Mouse (Mus musculus): ENCODE results near the gene Gm49450.
"Not testable (repeated sequence)": the region's sequence is repeated elsewhere in the genome, so short reads cannot be mapped to it uniquely, and the experiment has no call there.

Gm49450 gene

DNA sequence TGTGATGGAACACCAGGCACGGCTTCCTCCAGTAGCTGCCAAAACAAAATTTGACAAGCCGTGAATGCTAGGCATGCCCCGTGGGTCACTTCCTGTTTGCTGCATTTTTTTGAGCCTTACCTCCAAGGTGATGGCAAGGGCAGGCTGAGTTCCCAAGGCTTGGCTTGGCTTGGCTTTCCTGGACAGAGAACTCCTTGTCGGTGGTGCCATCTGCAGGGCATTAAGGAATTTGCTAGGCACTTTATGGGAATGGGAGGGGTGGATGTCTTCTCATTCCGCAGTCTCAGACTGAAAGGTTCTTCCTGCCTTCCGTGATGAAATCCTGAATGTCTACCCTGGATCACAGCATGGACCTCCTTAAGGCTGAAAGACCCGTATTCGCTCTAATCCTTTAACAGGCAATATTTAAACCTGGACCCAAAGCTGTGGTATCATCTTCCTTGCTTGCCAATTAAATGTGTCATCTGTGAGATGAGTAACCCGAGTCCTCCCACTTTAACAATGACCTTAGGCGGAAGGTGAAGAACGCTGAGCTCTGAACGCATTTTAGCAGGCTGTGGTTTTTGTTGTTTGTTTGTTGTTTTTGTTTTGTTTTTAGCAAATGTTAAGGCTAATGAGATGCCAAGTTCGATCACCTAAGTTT, 24.6 kb downstream of the Gm49450 start:
- no peak for DNase-seq (ENCODE audit: extremely low spot score, low read depth, low spot score)

DNA sequence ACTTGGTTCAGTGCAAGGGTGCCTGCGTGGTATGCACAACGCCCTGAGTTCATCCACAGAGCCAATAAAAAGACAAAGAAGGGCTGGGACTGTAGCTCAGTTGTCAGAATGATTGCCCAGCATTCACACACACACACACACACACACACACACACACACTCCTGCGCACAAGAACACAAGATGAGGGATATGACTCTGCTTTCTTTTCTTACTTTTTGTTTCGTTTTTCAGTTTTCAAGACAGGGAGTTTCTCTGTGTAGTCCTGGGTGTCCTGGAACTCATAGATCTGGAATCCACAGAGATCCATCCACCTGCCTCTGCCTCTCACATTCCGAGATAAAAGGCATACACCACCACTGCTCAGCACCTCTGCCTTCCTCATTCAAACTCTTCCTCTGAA, 25.8 kb downstream of the Gm49450 start:
- DNase-seq (ENCODE audit: extremely low spot score, low read depth, low spot score): no peak

DNA sequence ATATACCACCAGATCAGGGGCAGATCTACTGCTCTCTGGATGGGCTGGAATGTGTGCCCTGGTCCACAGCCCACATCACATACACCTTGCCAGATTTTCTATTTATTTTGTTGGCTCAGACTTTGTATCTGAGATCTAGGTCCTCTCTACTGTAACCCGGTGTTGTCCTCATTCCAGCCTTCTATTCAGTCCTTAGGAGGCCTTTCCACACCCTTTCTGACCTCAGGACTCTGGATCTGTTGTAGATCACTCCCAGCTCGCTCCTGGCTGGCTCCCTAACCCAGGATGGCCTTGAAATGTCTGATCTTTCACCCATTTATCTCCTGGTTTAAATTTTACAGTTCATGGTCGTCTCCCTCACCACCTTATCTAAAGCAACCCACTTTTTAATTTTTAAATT, 28.7 kb downstream of the Gm49450 start:
- DNase-seq (ENCODE audit: extremely low spot score, low read depth, low spot score): no peak

DNA sequence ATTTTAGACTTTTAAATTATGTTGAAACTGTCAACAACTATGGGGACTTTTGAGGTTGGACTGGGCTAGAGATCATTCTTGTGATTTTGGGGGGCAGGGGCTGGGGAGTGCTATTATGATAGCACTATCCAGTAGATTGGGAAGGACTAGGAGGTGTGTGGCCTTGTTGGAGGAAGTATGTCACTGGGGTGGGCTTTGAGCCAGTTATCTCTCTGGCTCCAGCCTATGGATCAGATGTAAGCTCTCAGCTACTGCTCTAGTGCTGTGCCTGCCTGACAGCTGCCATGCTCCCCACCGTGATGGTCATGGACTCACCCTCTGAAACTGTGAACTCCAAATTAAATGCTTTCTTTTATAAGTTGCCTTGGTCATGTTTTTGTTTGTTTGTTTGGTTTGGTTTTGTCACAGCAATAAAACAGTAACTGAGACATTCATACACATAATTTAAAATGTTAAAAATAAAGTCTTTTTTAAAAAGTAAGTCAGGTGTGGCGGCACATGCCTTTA, 30.3 kb downstream of the Gm49450 start:
- no peak for DNase-seq (ENCODE audit: extremely low spot score, low read depth, low spot score)

DNA sequence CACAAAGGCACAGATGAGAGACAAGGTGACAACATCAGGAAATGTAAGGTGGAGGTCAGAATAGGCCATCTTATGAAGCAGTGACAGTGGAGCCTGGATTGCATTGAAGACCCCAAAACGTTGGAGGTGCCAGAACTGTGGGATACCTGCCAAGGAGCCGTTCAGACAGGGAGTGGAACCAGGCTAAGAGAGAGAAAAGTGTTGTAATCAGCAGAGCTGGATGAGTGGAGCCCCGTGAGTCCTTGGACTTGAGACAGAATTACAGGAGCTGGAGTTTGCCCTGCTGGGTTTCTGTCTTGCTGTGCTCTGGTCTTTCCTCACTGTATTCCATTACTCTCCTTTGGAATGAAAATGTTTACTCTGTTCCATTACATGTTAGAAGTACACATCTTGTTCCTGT, 30.8 kb downstream of the Gm49450 start:
- DNase-seq (ENCODE audit: extremely low spot score, low read depth, low spot score): no peak

DNA sequence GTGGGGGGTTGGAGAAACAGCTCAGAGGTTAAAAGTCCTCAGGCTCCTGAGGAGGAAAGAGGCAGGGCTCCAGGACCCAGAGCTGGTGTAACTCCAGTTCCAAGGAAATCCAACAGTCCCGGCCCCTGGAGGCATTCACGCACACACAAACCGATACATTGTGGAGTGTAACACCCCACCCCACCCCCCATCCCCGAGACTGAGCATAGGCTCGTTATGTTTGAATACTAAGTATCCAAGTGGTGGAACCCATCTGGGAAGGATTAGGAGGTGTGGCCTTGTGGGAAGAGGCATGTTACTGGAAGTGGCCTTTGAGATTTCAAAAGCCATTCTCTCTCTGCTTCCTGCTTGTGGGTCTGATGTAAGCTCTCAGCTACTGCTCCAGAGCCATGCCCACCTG, 31.8 kb downstream of the Gm49450 start:
- no peak for DNase-seq (ENCODE audit: extremely low spot score, low read depth, low spot score)

DNA sequence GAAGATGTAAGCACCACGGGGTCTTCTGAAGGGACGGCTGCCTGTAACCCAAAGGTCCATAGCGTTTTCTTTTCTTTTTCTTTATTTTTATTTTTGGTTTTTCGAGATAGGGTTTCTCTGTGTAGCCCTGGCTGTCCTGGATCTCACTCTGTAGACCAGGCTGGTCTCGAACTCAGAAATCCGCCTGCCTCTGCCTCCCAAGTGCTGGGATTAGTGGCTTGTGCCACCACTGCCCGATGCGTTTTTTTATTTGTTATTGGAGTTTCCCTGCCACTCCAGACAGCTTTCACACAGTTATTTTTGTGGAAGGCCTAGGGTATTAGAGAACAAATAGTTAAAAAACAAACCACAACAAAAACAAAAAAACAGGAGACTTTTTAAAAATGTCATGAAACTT, 34.9 kb downstream of the Gm49450 start:
- not testable (repeated sequence) for DNase-seq (ENCODE audit: extremely low spot score, low read depth, low spot score)

DNA sequence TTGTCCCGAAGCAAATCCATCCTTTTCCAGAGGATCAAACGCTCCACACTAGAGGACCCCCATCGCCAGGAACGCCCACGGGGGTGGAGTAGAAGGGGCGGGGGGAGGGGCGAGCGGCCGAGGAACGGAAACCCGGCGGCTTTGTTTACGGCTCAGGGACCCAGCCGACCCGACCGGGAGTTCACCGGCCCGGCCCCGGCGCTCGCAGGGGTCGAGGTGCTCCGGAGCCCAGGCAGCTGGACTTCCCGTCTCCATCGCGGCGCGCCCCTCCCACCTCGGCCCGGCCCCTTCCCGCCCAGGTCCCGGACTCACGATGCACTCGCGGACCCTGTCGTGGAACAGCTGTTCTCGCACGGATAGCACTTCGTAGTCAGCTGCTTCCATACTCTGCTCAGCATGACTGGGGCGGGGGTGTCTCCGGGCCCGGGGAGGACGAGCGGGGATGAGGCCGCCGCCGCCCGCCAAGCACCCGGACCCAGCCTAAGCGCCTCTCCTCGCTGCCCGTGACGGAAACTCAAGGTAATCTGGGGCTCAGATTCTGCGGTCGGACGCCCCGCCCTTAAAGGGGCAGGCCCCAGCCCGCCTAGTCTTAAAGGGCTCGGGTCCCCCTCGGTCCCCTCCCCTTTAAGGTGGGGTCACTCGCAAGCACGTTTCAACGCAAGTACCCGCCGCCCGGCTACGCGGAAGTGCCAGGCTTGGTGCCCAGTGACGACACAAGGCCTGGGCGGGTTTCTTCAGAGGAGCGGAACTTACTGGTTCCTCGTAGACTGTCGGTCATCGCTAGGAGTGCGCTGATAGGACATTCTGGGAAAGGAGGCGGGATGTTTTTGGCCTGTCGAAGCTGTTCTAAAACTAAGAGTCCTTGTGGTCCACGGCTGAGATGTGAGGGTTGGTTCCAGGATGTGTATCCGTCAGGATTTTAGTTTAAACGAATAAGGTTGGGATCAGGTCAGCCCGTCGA, 35.5 kb downstream of the Gm49450 start, which contains the start of gene Lmbr1l:
Gene Lmbr1l, minus strand, starts transcription at position 694 of the 961 bp plus-strand sequence.
- DNase-seq (ENCODE audit: extremely low spot score, low read depth, low spot score): peak; percentile 96

DNA sequence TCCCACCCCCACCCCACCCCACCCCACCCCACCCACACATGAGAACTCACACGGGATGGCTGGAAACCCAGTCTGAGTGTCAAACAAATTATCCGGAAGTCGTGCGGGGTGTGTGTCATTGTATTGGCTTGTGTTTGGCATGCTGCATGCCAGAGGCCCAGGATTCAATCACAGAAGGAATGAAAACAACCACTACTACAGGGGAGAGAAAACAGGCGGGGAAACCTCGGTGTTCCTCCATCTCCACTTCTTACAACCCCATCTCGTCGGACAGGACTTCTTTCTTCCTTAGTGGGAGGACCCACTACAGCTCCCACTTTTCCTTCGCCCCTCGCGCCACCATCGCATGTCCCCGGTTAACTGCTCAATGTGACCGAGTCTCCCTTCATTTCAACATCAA, 36.3 kb downstream of the Gm49450 start:
- no peak for DNase-seq (ENCODE audit: extremely low spot score, low read depth, low spot score)

DNA sequence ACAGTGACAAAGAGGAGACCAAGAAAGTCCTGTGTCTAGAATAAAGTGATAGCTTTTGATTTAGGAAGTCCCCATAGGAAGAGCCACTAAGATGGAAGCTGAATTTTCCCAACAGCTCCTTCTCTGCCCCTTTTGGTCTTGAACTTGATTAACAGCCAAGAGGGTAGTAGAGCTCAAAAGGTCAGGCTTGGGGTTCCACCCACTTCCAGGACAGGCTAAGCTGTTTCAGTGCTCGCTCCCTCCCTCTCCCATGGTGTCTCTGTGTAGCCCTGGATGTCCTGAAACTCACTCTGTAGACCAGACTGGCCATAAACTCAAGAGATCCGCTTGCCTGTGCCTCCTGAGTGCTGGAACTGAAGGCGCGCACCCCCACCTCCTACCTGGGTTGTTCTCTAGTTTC, 37.3 kb downstream of the Gm49450 start:
- DNase-seq (ENCODE audit: extremely low spot score, low read depth, low spot score): no peak

DNA sequence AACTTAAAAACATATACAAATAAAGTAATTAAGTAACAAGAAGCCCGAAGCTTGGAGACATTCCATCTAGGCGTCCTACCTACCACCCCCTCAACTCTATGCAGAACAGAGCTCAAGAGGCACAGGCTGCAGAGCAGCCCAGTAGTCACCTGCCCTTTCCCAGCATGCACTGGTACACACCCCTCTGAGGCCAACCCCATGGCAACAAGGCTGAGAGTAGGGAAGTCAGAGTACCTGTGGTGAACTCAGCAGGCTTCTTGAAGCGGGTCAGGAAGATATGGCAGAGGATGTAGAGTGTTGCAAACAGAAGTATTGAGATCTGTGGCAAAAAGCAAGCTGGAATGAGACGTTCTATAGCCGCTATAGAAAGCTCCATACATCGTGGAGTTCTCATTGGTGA, 38.4 kb downstream of the Gm49450 start:
- DNase-seq (ENCODE audit: extremely low spot score, low read depth, low spot score): no peak

DNA sequence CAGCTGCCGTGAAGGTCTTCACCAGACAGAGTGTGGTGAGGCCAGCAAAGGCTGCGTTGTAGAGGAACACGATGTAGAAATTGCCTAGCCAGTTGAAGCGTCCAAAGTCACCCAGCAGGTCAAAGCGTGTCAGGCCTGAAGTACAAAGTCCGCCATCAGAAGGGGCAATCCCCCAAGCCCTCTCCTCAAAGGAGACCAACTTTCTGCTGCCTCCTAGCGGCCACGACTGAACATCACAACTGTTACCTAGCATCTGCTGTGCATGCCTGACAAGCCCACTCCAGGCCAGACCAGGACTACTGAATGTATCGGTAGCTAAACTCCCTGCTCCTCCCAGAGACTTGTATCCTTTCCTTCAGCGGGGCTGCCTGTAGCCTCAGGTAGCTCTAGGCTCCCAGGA, 48.7 kb downstream of the Gm49450 start:
- DNase-seq (ENCODE audit: extremely low spot score, low read depth, low spot score): no peak

DNA sequence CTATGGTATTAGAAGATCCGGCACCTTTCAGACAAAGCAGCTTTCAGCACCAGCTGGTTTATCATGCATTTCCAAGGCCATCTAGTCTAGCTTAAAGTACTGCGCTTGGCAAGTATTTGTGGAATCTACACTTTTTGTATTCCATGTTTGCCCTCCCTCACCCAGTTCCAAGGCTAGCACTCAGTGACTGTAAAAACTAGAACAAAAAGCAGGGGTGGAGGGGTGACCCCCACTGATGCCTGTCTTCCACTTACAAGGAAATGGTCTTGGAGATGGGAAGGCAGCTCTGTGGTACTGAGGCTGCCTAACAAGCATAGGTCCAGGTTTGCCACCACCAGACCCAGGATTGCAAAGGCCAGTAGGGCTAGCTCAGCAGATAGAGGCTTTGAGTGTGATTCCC, 50.8 kb downstream of the Gm49450 start:
- DNase-seq (ENCODE audit: extremely low spot score, low read depth, low spot score): no peak

DNA sequence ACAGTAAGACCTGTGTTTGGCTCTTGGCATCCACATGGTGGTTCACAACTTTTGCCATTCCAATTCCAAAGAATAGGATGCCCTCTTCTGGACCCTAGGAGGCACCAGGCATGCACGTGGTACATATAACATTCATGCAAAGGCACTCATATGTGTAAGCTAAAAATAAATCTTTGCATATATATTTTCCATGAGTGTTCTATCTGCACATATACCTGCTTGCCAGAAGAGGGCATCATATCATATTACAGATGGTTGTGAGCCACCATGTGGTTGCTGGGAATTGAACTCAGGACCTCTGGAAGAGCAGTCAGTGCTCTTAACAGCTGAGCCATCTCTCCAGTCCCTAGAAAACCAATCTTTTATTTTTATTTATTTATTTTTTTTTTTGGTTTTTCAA, 51.8 kb downstream of the Gm49450 start:
- DNase-seq (ENCODE audit: extremely low spot score, low read depth, low spot score): no peak

DNA sequence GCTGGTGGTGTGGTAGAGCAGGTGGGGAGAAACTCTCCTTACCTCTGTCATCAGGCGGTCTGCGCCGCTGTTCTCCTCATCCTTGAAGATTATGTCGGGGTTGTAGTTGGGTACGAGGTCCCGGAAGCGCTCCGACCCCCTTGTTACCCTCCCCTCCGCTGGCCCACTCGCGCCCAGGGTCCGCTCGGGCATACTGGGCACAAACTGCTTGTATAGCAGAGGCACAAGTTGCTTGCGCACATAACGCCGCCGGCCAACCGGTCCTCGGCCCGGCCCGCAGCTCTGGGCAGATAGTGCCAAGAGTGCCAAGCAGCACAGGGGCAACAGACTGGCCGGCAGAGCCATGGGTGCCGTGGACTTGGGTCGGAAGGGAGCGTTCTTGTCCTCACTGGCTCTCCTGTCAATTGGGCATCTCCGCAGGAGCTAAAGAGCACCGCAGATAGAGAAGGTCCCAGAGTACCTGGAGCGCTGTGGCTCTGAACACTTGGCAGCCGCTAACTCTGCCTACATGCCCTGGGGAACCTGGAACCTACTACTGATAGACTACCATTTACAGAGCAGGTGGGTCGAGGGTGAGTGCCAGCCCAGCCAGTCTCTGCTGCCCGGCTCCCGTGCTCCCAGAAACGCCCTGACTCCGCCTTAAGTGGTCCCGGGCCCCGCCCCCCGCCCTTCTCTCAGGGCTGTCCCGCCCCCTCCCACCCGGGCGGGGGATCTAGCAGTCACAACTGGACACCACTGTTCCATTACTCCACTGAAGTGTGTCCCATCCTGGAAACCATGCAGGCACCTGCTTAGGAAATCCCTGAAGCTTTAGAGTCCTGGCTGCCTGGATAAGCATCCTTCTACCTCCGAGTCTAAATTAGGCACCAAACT, 55.2 kb downstream of the Gm49450 start, which contains the start of gene Dhh:
Gene Dhh, minus strand, starts transcription at position 613 of the 873 bp plus-strand sequence.
- DNase-seq (ENCODE audit: extremely low spot score, low read depth, low spot score): no peak

DNA sequence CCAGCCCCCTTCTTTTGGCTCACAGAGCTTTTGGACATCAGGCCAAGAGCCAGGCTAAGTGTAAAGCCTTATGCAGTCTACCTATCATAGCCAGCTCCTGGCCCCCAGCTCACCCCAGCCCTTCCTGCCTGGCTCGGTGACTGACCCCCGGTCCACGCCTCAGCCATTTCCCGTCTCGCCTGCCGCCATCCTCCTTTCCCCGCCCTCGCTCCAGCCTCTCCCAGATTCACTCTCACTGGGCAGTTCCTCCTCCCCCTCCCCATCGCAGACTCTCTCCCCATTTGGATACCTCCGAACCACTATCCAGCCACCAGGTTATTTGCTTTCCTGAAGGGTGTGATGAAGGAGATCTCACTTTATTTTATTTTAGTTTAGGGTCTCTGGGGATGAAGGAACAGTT, 55.9 kb downstream of the Gm49450 start:
- DNase-seq (ENCODE audit: extremely low spot score, low read depth, low spot score): no peak

DNA sequence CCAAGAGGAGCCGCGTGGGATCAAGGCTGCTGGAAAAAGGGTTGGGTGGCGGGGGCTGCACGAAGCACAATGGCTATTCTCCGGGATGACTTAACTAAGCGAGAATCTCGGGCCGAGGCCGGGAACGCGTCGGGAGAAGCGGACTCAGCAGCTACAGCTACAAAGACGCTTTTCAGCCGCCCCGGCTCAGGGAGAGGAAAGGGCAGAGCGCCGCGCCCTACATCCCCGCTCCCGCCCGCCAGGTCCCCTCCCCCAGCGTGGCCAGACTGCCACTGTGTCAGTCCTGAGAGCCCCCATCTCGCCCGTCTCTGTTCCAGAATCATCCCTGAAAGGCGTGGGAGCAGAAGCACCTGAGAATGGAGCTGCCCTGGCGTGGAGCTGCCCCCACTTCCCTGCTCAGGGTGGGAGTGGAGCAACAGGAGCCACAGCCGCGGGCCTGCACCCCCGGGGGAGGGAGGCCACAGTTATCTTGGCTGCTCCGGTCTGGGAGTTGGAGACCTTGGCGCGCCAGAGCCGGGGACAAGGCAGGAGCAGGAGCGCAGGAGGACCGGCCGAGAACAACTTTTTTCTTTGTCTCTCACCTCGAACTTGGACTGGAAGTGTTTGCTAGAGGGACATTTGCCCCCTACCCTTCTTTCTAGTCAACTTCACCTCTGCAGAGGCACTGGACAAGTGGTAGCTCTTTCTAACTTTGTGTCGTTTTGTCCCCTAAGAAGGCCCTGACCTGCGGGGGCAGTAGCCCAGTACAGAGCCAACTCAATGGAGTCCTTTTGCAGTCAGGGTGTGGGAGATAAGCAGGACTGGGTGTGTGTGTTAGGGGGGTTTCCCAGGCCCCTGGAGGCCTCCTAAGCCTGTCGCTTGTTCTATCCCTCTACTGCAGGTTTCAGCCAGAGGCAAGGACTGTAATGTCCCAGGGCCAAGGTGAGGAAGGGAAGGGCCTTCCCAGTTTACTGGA, 57.4 kb downstream of the Gm49450 start:
- no peak for DNase-seq (ENCODE audit: extremely low spot score, low read depth, low spot score)

DNA sequence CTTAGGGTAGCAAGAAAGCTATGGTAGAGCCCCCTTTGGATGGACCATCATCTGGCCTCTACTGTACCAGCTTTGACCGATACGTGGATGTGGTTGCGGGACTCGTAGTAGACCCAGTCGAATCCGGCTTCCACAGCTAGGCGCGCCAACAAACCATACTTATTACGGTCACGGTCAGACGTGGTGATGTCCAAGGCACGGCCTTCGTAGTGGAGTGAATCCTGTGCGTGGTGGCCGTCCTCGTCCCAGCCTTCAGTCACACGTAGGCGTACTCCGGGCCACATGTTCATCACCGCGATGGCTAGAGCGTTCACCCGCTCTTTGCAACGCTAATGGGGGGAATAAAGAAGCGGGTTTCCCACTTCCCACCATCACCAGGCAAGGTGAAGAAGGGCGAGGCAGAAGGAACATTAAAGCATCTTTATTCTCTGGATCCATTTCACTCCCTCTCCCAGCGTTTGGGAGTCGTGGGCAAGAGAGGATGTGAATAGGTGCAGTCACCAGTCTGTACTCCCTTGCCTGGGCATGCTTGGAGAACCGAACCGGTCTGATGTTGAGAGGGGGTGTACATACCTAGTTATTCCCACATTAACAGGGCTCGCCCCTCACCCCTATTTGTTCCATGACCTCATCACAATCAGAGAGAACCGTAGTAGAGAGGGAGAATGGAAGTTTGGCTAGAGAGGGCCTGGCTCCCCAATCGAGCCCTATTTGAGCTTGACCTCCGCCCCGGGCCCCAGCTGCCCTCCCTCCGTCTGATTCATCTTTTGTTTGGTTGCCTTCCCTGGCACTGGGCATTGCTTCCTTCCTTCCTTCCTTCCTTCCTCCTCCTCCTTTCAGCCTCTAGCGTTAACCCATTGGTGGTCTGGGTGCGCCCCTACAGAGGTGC, 58.4 kb downstream of the Gm49450 start:
- no peak for DNase-seq (ENCODE audit: extremely low spot score, low read depth, low spot score)

Data from hindlimb bud, embryonic 11.5 days (tissue).